ENCODE assay signal across 9 mouse cellular contexts in the genomic region with DNA sequence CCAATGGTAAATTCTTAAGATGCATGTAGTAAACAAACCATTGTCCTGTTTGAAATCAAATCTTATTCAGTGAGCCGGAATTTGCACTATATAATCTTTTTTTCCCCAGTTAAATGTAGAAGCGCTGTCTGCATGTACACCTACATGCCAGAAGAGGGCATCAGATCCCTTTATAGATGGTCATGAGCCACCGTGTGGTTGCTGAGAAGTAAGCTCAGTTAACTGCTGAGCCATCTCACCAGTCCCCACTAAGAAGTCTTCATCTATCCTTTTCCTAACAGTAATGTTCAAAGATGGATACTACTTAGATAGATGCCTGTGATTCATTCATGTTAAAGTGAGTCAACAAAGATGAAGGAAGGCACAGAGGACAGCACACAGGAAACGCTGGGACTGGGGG. TPM values are rescaled to one million over a fixed set of nuclear protein-coding genes. Genes with fewer than 3 reads are reported as not detected.
DNase-seq lines count a peak whose midpoint lies in the region; ATAC-seq and TF ChIP-seq lines count a peak whose summit lies in the region.
"Had no signal": no experiment of that assay in that cellular context is flagged by ENCODE, and none has a peak within 500 bp of the region (broad histone marks: within the 10 kb centered on the region; RNA-seq: fewer than 3 reads in every experiment).

No protein-coding gene starts in this region.

- no peaks in the 10 kb centered on the region for H3K9me3 ChIP-seq in forebrain, embryonic 16.5 days (ENCODE audit: control insufficient read depth, low read length)
- no peaks in the 10 kb centered on the region for H3K9me3 ChIP-seq in forebrain, embryonic 13.5 days (replicated peaks)
- H3K9me3 ChIP-seq in liver, embryonic 11.5 days (ENCODE audit: control insufficient read depth, low read length) = no peaks in the 10 kb centered on the region
- H3K9me3 ChIP-seq in limb, embryonic 10.5 days (replicated peaks) = no peaks in the 10 kb centered on the region
- H3K9me3 ChIP-seq: limb, embryonic 13.5 days had no signal

- no peaks in the 10 kb centered on the region for H3K79me2 ChIP-seq in liver, adult 2 months (ENCODE audit: control insufficient read depth, insufficient read depth, low read length)

- ATAC-seq in forebrain, embryonic 16.5 days = 0 out of 2 replicates have a peak, but pooled peaks have one; percentile 50
- no peak; the same call in 1 of the 2 replicates for ATAC-seq in forebrain, embryonic 13.5 days
- peak; percentile 63; the same call in 1 of the 2 replicates for ATAC-seq in liver, embryonic 11.5 days (replicated peaks; ENCODE audit: low FRiP score)

- DNase-seq in liver, adult 2 months (ENCODE audit: extremely low read depth, low read depth, low spot score) = peak; percentile 16
- no peak for DNase-seq in liver
- peak; percentile 41 for DNase-seq in MN1 (ENCODE audit: low spot score)
- DNase-seq in liver, embryonic 11.5 days (ENCODE audit: low spot score) = no peak
- no peak for DNase-seq in limb, embryonic 10.5 days (ENCODE audit: low spot score)
- no peak for DNase-seq in spleen, postnatal 10 days (ENCODE audit: low spot score in 2 of 2)

- H3K4me2 ChIP-seq in forebrain, embryonic 16.5 days (ENCODE audit: low read length) = no peak overlapping the region
- no peak overlapping the region for H3K4me2 ChIP-seq in forebrain, embryonic 13.5 days
- no peak overlapping the region for H3K4me2 ChIP-seq in liver, embryonic 11.5 days
- H3K4me2 ChIP-seq: limb, embryonic 13.5 days had no signal

- H3K36me3 ChIP-seq in forebrain, embryonic 16.5 days (ENCODE audit: control insufficient read depth, insufficient read depth) = peaks cover 9% of the 10 kb centered on the region
- peaks cover 45% of the 10 kb centered on the region for H3K36me3 ChIP-seq in forebrain, embryonic 13.5 days (ENCODE audit: poor library complexity, severe bottlenecking)
- H3K36me3 ChIP-seq in liver, adult 2 months (ENCODE audit: control insufficient read depth, insufficient read depth, low read length) = peaks cover 48% of the 10 kb centered on the region
- H3K36me3 ChIP-seq in liver, embryonic 11.5 days (ENCODE audit: control insufficient read depth, insufficient read depth, low read length) = peaks cover 22% of the 10 kb centered on the region
- peaks cover 73% of the 10 kb centered on the region for H3K36me3 ChIP-seq in limb, embryonic 10.5 days

- no peaks in the 10 kb centered on the region for H3K4me1 ChIP-seq in forebrain, embryonic 16.5 days (replicated peaks; ENCODE audit: control insufficient read depth, insufficient read depth, low read length)
- H3K4me1 ChIP-seq in forebrain, embryonic 13.5 days = no peaks in the 10 kb centered on the region
- no peaks in the 10 kb centered on the region for H3K4me1 ChIP-seq in liver, adult 2 months (ENCODE audit: control insufficient read depth, insufficient read depth, low read length)
- no peaks in the 10 kb centered on the region for H3K4me1 ChIP-seq in liver, embryonic 11.5 days (replicated peaks; ENCODE audit: control insufficient read depth, insufficient read depth, low read length)
- H3K4me1 ChIP-seq in limb, embryonic 10.5 days = 0 out of 2 replicates have a peak, but pooled peaks cover 2% of the 10 kb centered on the region
- H3K4me1 ChIP-seq: limb, embryonic 13.5 days had no signal

- TF ChIP-seq CTCF in liver, adult 2 months (IDR thresholded peaks at IDR 0.05; ENCODE audit: low read depth, low read length) = no peak

- H3K9ac ChIP-seq in forebrain, embryonic 16.5 days (replicated peaks; ENCODE audit: low read depth, low read length) = no peak overlapping the region
- no peak overlapping the region for H3K9ac ChIP-seq in forebrain, embryonic 13.5 days
- no peak overlapping the region for H3K9ac ChIP-seq in liver, adult 2 months (ENCODE audit: low read depth, low read length)
- no peak overlapping the region for H3K9ac ChIP-seq in liver, embryonic 11.5 days (ENCODE audit: low read depth, low read length)
- H3K9ac ChIP-seq: limb, embryonic 13.5 days had no signal

- H3K4me3 ChIP-seq in forebrain, embryonic 16.5 days (replicated peaks; ENCODE audit: low read length) = no peak overlapping the region
- H3K4me3 ChIP-seq in forebrain, embryonic 13.5 days = no peak overlapping the region
- H3K4me3 ChIP-seq in liver, adult 2 months (ENCODE audit: insufficient read depth, low read depth, low read length) = no peak overlapping the region
- no peak overlapping the region for H3K4me3 ChIP-seq in liver, embryonic 11.5 days (ENCODE audit: low read depth, low read length)
- no peak overlapping the region for H3K4me3 ChIP-seq in limb, embryonic 10.5 days
- H3K4me3 ChIP-seq: limb, embryonic 13.5 days had no signal

- WGBS in forebrain, embryonic 16.5 days = 60% methylated on average over 4 of the region's 4 CpGs
- WGBS in forebrain, embryonic 13.5 days = 61% methylated on average over 4 of the region's 4 CpGs
- WGBS in liver, adult 2 months = 70% methylated on average over 4 of the region's 4 CpGs
- WGBS in liver, embryonic 11.5 days = 68% methylated on average over 4 of the region's 4 CpGs
- 64% methylated on average over 4 of the region's 4 CpGs for WGBS in limb, embryonic 10.5 days

- H3K27ac ChIP-seq in forebrain, embryonic 16.5 days (ENCODE audit: low read length) = no peak overlapping the region
- no peak overlapping the region for H3K27ac ChIP-seq in forebrain, embryonic 13.5 days
- no peak overlapping the region for H3K27ac ChIP-seq in liver, adult 2 months (replicated peaks; ENCODE audit: insufficient read depth, low read depth, low read length)
- H3K27ac ChIP-seq in liver, embryonic 11.5 days (ENCODE audit: low read depth, low read length) = no peak overlapping the region
- no peak overlapping the region for H3K27ac ChIP-seq in limb, embryonic 10.5 days
- H3K27ac ChIP-seq: limb, embryonic 13.5 days had no signal

- H3K27me3 ChIP-seq in forebrain, embryonic 16.5 days (replicated peaks; ENCODE audit: control insufficient read depth, insufficient read depth, low read length) = no peaks in the 10 kb centered on the region
- no peaks in the 10 kb centered on the region for H3K27me3 ChIP-seq in forebrain, embryonic 13.5 days
- no peaks in the 10 kb centered on the region for H3K27me3 ChIP-seq in liver, adult 2 months (ENCODE audit: control insufficient read depth, insufficient read depth, low read length)
- H3K27me3 ChIP-seq in liver, embryonic 11.5 days (replicated peaks; ENCODE audit: control insufficient read depth, insufficient read depth, low read length) = no peaks in the 10 kb centered on the region
- no peaks in the 10 kb centered on the region for H3K27me3 ChIP-seq in limb, embryonic 10.5 days (ENCODE audit: low read depth, poor library complexity, severe bottlenecking)
- H3K27me3 ChIP-seq: limb, embryonic 13.5 days had no signal

- TF ChIP-seq POLR2A in liver, adult 2 months (IDR thresholded peaks at IDR 0.05; ENCODE audit: extremely low read depth, insufficient read depth, low read length) = no peak

RNA-seq across cellular contexts. Expression of a gene that starts 31.9 kb away (rescaled TPM):
- not detected in 2 replicates for polyA plus RNA-seq in forebrain, embryonic 16.5 days (2015; fragmentation: Nextera tagmentation; extraction: Ambion mirVana)
- not detected in 2 replicates for polyA plus RNA-seq in forebrain, embryonic 13.5 days (2015; fragmentation: Nextera tagmentation; extraction: Ambion mirVana)
- total RNA-seq in liver, adult 2 months (2014; rRNA removed) = not detected in 2 replicates
- polyA plus RNA-seq in liver, adult 2 months (2012; rRNA removed) = 0.30 and 0.38 TPM in 2 replicates
- polyA plus RNA-seq in liver, embryonic 11.5 days (2014; fragmentation: Nextera tagmentation; extraction: Ambion mirVana) = 0.19 TPM in 1 of 2 replicates, not detected in the other
- not detected in 2 replicates for polyA plus RNA-seq in limb, embryonic 10.5 days (2016; fragmentation: Nextera tagmentation; extraction: Ambion mirVana)

Comparison
In these comparisons a context has a peak if more than half of its experiments do, and no peak if none do; other contexts are left out.
1. DNase-seq: peak in liver, adult 2 months (single experiment) and MN1 (single experiment); none in liver (single experiment), liver, embryonic 11.5 days (single experiment), limb, embryonic 10.5 days (single experiment) and spleen, postnatal 10 days (0 of 2).